Mouse (Mus musculus) liver, embryonic 11.5 days (tissue): ENCODE results near the gene Usp49. TPM values are rescaled to one million over a fixed set of nuclear protein-coding genes. Genes with fewer than 3 reads are reported as not detected.

Experiments used
- polyA plus RNA-seq: library from polyadenylated mRNA; unstranded; fragments of >200 nt; fragmentation: Nextera tagmentation; extraction: Ambion mirVana; gene quantifications from 2 replicates; pipeline ENCODE4 v1.2.1, GENCODE M21; 2014

Usp49 gene
- polyA plus RNA-seq, 1 experiment from 2014 or later: 4.1 TPM

Other genes starting within 250 kb of the Usp49 start
- 0.43 and 0.60 TPM in 2 replicates for gene Guca1b, start 245.3 kb upstream of the Usp49 start, polyA plus RNA-seq
- 1.0 and 1.6 TPM in 2 replicates for gene Guca1a, start 230.1 kb upstream of the Usp49 start, polyA plus RNA-seq
- 0.22 and 0.23 TPM in 2 replicates for gene AI661453, start 194.1 kb upstream of the Usp49 start, polyA plus RNA-seq
- gene 1700001C19Rik, start 193.3 kb upstream of the Usp49 start, polyA plus RNA-seq: 0.52 and 0.96 TPM in 2 replicates
- 20.7 and 21.3 TPM in 2 replicates for gene Taf8, start 128.4 kb upstream of the Usp49 start, polyA plus RNA-seq
- 525 and 530 TPM in 2 replicates for gene Ccnd3, start 125.6 kb upstream of the Usp49 start, polyA plus RNA-seq
- gene Bysl, start 19.2 kb upstream of the Usp49 start, polyA plus RNA-seq: 43.1 and 45.9 TPM in 2 replicates
- gene Med20, start 19.1 kb upstream of the Usp49 start, polyA plus RNA-seq: 48.9 and 53.3 TPM in 2 replicates
- gene Gm20517, start 19.1 kb upstream of the Usp49 start, polyA plus RNA-seq: 1.5 and 2.5 TPM in 2 replicates
- gene Tomm6, start 57.7 kb downstream of the Usp49 start, polyA plus RNA-seq: 442 and 486 TPM in 2 replicates
- 2.3 and 3.5 TPM in 2 replicates for gene Frs3, start 58.3 kb downstream of the Usp49 start, polyA plus RNA-seq
- 0.22 and 0.49 TPM in 2 replicates for gene Gm21981, start 63.8 kb downstream of the Usp49 start, polyA plus RNA-seq
- gene Prickle4, start 64.0 kb downstream of the Usp49 start, polyA plus RNA-seq: 0.44 and 1.7 TPM in 2 replicates
- not detected in 2 replicates for gene Pgc, start 96.2 kb downstream of the Usp49 start, polyA plus RNA-seq
- gene Tfeb, start 106.3 kb downstream of the Usp49 start, polyA plus RNA-seq: 9.6 and 9.8 TPM in 2 replicates
- gene Mdfi, start 204.0 kb downstream of the Usp49 start, polyA plus RNA-seq: 15.9 and 16.3 TPM in 2 replicates